Mouse (Mus musculus): Measurements from ENCODE around the gene Trim44. TPM values are rescaled to one million over a fixed set of nuclear protein-coding genes. Genes with fewer than 3 reads are reported as not detected.

The Trim44 gene
- polyA plus RNA-seq, 1 experiment from 2014 or later, result 54.2 TPM

GRCm38 (mm10) chr2:102336816-102337215, 70.8 kb downstream of the Trim44 start:
- WGBS, result 26% methylated on average over 1 of the region's 1 CpGs
- no peak overlapping the region for H3K9ac ChIP-seq
- H3K27ac ChIP-seq, result peak overlapping the region; percentile 78
- peaks cover 15% of the 10 kb centered on the region for H3K4me1 ChIP-seq
- peak; percentile 89 for ATAC-seq (ENCODE audit: low FRiP score)
- H3K4me3 ChIP-seq (replicated peaks), result no peak overlapping the region
- H3K9me3 ChIP-seq, result no peaks in the 10 kb centered on the region
- H3K27me3 ChIP-seq, result no peaks in the 10 kb centered on the region
- no peak overlapping the region for H3K4me2 ChIP-seq
- H3K36me3 ChIP-seq (replicated peaks), result no peaks in the 10 kb centered on the region

- 81% methylated on average over 2 of the region's 2 CpGs for WGBS
- no peaks in the 10 kb centered on the region for H3K36me3 ChIP-seq (replicated peaks)
- H3K9ac ChIP-seq, result no peak overlapping the region
- H3K4me3 ChIP-seq (replicated peaks), result no peak overlapping the region
- H3K27ac ChIP-seq, result no peak overlapping the region
- H3K27me3 ChIP-seq, result no peaks in the 10 kb centered on the region
- peaks cover 7% of the 10 kb centered on the region for H3K4me1 ChIP-seq
- ATAC-seq (ENCODE audit: low FRiP score), result no peak
- no peaks in the 10 kb centered on the region for H3K9me3 ChIP-seq
- H3K4me2 ChIP-seq, result no peak overlapping the region
Observed at GRCm38 (mm10) chr2:102331932-102332331, 75.7 kb downstream of the Trim44 start.

DNA sequence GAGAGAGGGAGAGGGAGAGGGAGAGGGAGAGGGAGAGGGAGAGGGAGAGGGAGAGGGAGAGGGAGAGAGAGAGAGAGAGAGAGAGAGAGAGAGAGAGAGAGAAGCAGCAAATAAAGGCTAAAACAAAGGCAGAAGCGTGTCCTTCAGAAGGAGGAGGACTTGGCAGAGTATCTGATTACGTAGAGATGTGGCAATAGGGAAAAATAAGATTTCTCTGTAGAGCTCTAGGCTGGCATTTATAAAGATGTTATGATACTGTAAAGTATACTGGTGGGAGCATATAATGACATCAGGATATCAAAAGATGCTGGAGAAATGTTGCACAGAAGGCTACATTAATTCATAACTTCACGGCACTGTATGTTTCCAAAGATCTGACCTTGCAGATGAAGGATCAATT, 76.5 kb downstream of the Trim44 start:
- Histone ChIP-seq H3K27me3 (no peaks in the 10 kb centered on the region), H3K9ac (no peak overlapping the region), H3K27ac (no peak overlapping the region), H3K4me1 (no peaks in the 10 kb centered on the region), H3K9me3 (no peaks in the 10 kb centered on the region), H3K4me2 (no peak overlapping the region), H3K4me3 (replicated peaks) (no peak overlapping the region), H3K36me3 (replicated peaks) (no peaks in the 10 kb centered on the region)
- WGBS, result 88% methylated on average over 3 of the region's 3 CpGs
- no peak for ATAC-seq (ENCODE audit: low FRiP score)

DNA sequence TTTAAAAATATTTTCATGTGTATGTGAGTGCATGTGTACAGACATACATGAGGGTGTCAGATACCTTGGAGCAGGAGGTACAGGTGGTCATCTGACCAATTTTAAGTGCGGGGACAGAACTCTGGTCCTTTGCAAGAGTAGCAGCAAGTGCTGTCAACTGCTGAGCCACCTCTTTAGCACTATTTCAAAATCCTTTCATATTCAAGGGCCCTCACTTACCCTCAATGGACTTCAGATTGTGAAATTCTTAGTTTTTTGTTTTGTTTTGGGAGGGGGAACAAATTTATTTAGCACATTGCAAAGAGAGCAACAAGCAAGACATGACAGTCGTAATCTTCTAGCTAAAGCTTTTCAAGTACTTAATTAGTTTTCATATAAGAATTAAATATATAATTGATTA, 81.7 kb downstream of the Trim44 start:
- H3K4me1 ChIP-seq, result peaks cover 2% of the 10 kb centered on the region; the same call in 1 of the 2 replicates
- ATAC-seq (ENCODE audit: low FRiP score), result no peak
- no peak overlapping the region for H3K27ac ChIP-seq
- 87% methylated on average over 2 of the region's 2 CpGs for WGBS
- no peaks in the 10 kb centered on the region for H3K36me3 ChIP-seq (replicated peaks)
- H3K9ac ChIP-seq, result no peak overlapping the region
- no peak overlapping the region for H3K4me3 ChIP-seq (replicated peaks)
- no peak overlapping the region for H3K4me2 ChIP-seq
- H3K9me3 ChIP-seq, result no peaks in the 10 kb centered on the region
- no peaks in the 10 kb centered on the region for H3K27me3 ChIP-seq

DNA sequence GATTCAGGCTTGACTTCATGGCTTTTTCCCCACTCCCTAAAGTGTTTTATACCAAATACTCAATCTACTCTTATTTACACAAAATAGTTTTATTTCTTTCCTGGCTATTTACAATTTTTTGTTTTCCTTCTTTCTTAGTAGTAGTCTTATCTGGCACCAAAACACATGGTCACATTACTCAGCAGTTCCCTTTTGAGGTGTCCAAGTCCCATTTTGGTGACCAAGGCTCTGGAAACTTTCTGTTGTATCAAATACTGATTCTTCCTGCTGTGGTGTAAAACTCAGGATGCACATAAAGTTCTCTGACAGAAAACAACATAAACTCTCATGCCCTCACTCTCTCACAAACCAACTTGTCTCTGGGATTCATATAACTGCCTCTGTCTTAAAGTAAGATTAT, 83.3 kb downstream of the Trim44 start:
- no peak overlapping the region for H3K4me3 ChIP-seq (replicated peaks)
- no peak for ATAC-seq (ENCODE audit: low FRiP score)
- H3K9ac ChIP-seq, result no peak overlapping the region
- peaks cover 5% of the 10 kb centered on the region; the same call in 1 of the 2 replicates for H3K4me1 ChIP-seq
- no peak overlapping the region for H3K4me2 ChIP-seq
- no peaks in the 10 kb centered on the region for H3K36me3 ChIP-seq (replicated peaks)
- no peak overlapping the region for H3K27ac ChIP-seq
- H3K9me3 ChIP-seq, result no peaks in the 10 kb centered on the region
- no peaks in the 10 kb centered on the region for H3K27me3 ChIP-seq

- no peak for ATAC-seq (ENCODE audit: low FRiP score)
- WGBS, result 72% methylated on average over 3 of the region's 3 CpGs
- no peak overlapping the region for H3K27ac ChIP-seq
Observed at GRCm38 (mm10) chr2:102316540-102316939, 91.1 kb downstream of the Trim44 start.

DNA sequence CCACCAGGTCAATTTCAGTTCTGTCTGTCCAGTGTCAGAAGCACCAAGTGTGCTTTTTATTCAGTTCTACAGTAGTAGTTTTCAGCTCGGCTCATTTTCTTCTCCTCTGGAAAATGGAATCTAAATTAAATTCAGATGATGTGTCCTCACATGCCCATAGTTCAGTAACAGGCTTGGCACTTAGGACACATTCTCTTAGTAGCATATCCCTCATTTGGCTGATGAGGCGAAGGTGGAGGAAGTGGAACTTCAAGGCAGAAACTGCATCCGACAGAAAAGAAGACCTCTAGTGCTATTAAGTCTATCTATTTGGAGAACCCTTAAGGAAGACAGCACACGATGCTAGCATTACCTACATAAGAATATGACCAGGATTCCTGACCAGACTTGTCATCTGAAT, 92.5 kb downstream of the Trim44 start:
- WGBS, result 83% methylated on average over 4 of the region's 4 CpGs
- no peak for ATAC-seq (ENCODE audit: low FRiP score)
- no peak overlapping the region for H3K4me2 ChIP-seq
- H3K27me3 ChIP-seq, result no peaks in the 10 kb centered on the region
- H3K36me3 ChIP-seq (replicated peaks), result no peaks in the 10 kb centered on the region
- no peak overlapping the region for H3K27ac ChIP-seq
- no peaks in the 10 kb centered on the region for H3K4me1 ChIP-seq
- H3K9me3 ChIP-seq, result no peaks in the 10 kb centered on the region
- H3K4me3 ChIP-seq (replicated peaks), result no peak overlapping the region
- no peak overlapping the region for H3K9ac ChIP-seq

More at GRCm38 (mm10) chr2:102316540-102316939, 91.1 kb downstream of the Trim44 start:
- H3K27me3 ChIP-seq, result no peaks in the 10 kb centered on the region
- H3K9me3 ChIP-seq, result no peaks in the 10 kb centered on the region
- no peak overlapping the region for H3K9ac ChIP-seq
- H3K4me3 ChIP-seq (replicated peaks), result no peak overlapping the region
- no peak overlapping the region for H3K4me2 ChIP-seq
- 0 out of 2 replicates have a peak, but pooled peaks cover 3% of the 10 kb centered on the region for H3K4me1 ChIP-seq
- no peaks in the 10 kb centered on the region for H3K36me3 ChIP-seq (replicated peaks)

DNA sequence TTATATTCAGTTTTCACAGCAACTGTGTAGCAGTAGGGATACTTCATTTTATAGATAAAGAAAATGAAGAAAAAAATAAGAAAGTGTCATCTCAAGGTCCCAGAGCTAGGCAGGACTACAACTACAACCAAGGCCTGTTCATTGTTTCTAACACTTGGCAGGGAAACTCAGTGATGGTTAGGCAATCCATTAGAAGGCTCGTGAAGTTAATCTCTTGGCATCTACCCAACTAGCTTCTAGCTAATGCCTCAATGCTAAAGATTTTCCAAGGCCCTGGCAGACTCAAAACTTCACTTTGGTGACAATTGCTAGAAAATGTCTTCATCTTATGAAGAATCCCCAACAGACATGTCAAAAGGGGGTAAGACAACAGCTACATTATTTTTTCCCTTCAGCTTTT, 93.0 kb downstream of the Trim44 start:
- 69% methylated on average over 1 of the region's 1 CpGs for WGBS
- Histone ChIP-seq H3K27ac (no peak overlapping the region), H3K4me3 (replicated peaks) (no peak overlapping the region)

DNA sequence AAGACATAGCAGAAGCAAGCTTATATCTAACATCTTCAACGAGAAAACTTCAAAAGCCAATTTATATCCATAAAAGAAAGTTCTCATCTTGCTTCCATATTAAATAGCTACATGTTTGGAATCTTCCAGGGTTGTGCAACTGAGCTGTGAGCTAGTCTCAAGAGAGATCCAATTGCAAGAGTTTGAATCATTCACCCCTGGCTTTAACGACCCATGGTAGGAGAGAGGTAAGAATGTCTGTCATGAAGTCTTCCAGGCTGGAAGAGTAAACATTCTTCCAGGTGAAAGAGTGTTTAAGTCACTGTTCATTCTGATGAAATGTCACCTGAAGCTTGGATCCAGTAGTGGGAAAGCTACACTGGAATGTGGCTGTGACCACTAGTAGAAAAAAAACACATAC, 93.6 kb downstream of the Trim44 start:
- no peak overlapping the region for H3K27ac ChIP-seq
- no peak for ATAC-seq (ENCODE audit: low FRiP score)
- no peaks in the 10 kb centered on the region for H3K4me1 ChIP-seq
- H3K9me3 ChIP-seq, result no peaks in the 10 kb centered on the region
- H3K4me3 ChIP-seq (replicated peaks), result no peak overlapping the region
- 93% methylated on average over 2 of the region's 2 CpGs for WGBS
- no peak overlapping the region for H3K9ac ChIP-seq
- no peaks in the 10 kb centered on the region for H3K27me3 ChIP-seq
- H3K4me2 ChIP-seq, result no peak overlapping the region
- no peaks in the 10 kb centered on the region for H3K36me3 ChIP-seq (replicated peaks)

More for the DNA sequence above, 93.0 kb downstream of the Trim44 start:
- H3K9ac ChIP-seq, result no peak overlapping the region
- ATAC-seq (ENCODE audit: low FRiP score), result no peak
- no peaks in the 10 kb centered on the region for H3K9me3 ChIP-seq
- H3K4me1 ChIP-seq, result no peaks in the 10 kb centered on the region
- no peak overlapping the region for H3K4me2 ChIP-seq
- H3K36me3 ChIP-seq (replicated peaks), result no peaks in the 10 kb centered on the region
- H3K27me3 ChIP-seq, result no peaks in the 10 kb centered on the region

DNA sequence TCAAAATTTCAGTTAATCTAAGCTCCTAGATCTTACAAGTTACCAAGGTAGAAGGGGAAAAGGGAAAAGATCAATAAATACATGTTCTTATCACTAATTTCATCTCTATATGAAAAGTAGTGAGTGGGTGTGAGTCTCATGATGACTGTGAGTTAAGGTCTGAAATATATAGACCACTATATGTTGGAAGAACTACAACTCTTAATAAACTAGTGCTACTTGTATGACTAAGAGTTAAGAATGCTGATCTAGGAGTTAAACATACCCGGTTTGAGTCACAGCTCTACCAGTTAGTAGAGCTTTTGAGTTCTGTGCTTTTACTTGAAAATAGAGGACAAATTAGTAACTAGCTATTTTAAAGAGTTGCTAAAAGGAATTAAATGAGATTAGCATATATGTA, 94.7 kb downstream of the Trim44 start:
- H3K27me3 ChIP-seq, result no peaks in the 10 kb centered on the region
- no peak overlapping the region for H3K9ac ChIP-seq
- H3K4me1 ChIP-seq, result no peaks in the 10 kb centered on the region
- no peak overlapping the region for H3K4me2 ChIP-seq
- WGBS, result 94% methylated on average over 1 of the region's 1 CpGs
- H3K9me3 ChIP-seq, result no peaks in the 10 kb centered on the region
- no peak overlapping the region for H3K27ac ChIP-seq
- no peaks in the 10 kb centered on the region for H3K36me3 ChIP-seq (replicated peaks)
- H3K4me3 ChIP-seq (replicated peaks), result no peak overlapping the region
- ATAC-seq (ENCODE audit: low FRiP score), result no peak

DNA sequence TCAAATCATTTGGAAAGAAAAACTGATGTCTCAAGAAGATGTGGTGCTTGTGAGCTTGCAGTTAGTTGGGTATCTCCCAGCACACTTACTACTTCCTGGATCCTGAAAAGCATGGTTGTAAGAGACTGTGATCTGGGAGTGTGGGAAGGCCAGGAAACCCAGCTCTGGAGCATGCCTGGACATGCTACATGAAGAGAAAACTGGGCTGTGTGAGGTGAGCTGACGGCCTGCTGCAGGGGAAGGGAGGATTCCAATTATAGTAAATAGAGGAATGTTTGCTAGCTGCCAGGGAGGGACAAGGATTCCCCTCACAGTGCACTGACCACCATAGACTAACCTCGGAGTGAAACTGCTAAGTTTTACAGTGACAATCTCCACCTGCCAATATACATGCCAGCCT, 104.4 kb downstream of the Trim44 start:
- Histone ChIP-seq H3K27ac (no peak overlapping the region), H3K4me2 (no peak overlapping the region), H3K36me3 (replicated peaks) (no peaks in the 10 kb centered on the region; the same call in 1 of the 2 replicates), H3K4me3 (replicated peaks) (no peak overlapping the region), H3K9ac (no peak overlapping the region), H3K27me3 (no peaks in the 10 kb centered on the region), H3K4me1 (no peaks in the 10 kb centered on the region), H3K9me3 (no peaks in the 10 kb centered on the region)
- no peak for ATAC-seq (ENCODE audit: low FRiP score)
- 88% methylated on average over 2 of the region's 2 CpGs for WGBS

GRCm38 (mm10) chr2:102302532-102302931, 105.1 kb downstream of the Trim44 start:
- Histone ChIP-seq H3K4me1 (no peaks in the 10 kb centered on the region), H3K4me2 (no peak overlapping the region)
- 98% methylated on average over 1 of the region's 1 CpGs for WGBS

DNA sequence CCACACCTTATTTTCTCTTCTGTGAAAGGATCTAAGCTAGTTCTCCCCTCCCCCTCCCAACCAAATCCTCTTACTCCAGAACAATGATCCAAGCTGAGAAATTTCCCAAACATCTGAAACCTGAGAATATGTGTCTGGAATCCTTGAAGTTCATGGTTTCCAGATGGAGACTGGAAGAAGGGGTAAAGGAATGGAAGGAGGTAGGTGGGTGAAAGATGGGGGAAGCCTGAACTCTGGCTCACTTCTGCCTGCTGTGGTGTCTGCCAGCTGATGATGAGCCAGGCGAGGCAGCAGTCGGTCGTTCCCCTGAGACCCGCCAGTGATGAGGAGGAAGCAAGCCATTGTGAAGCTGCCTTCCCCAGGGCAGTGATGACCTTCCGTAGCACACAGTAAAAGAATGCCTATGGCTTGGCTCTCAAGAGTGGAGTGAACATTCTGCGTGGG, 112.8 kb downstream of the Trim44 start:
- no peaks in the 10 kb centered on the region for H3K27me3 ChIP-seq
- 35% methylated on average over 6 of the region's 6 CpGs for WGBS
- H3K9ac ChIP-seq, result no peak overlapping the region
- H3K9me3 ChIP-seq, result no peaks in the 10 kb centered on the region
- H3K4me3 ChIP-seq (replicated peaks), result no peak overlapping the region
- H3K27ac ChIP-seq, result no peak overlapping the region
- no peak for ATAC-seq (ENCODE audit: low FRiP score)
- peaks cover 7% of the 10 kb centered on the region; the same call in 1 of the 2 replicates for H3K4me1 ChIP-seq
- H3K36me3 ChIP-seq (replicated peaks), result no peaks in the 10 kb centered on the region
- H3K4me2 ChIP-seq, result no peak overlapping the region

More at GRCm38 (mm10) chr2:102302532-102302931, 105.1 kb downstream of the Trim44 start:
- Histone ChIP-seq H3K36me3 (replicated peaks) (no peaks in the 10 kb centered on the region; the same call in 1 of the 2 replicates), H3K9me3 (no peaks in the 10 kb centered on the region), H3K4me3 (replicated peaks) (no peak overlapping the region), H3K9ac (no peak overlapping the region), H3K27me3 (no peaks in the 10 kb centered on the region), H3K27ac (no peak overlapping the region)
- ATAC-seq (ENCODE audit: low FRiP score), result no peak
